Mouse (Mus musculus): ENCODE data around the gene Atp2a2. TPM values are rescaled to one million over a fixed set of nuclear protein-coding genes. Genes with fewer than 3 reads are reported as not detected.

Atp2a2 gene
- total and polyA plus RNA-seq, 2 experiments from 2014 or later = 785 to 2,277 TPM

GRCm38 (mm10) chr5:122543392-122543791 is 41.4 kb upstream of the Atp2a2 start:
- H3K4me1 ChIP-seq (ENCODE audit: control insufficient read depth, insufficient read depth) = peaks cover 23% of the 10 kb centered on the region
- 0 out of 2 replicates have a peak, but pooled peaks cover 5% of the 10 kb centered on the region for H3K36me3 ChIP-seq (replicated peaks; ENCODE audit: control insufficient read depth, insufficient read depth, low read length)
- no peak overlapping the region; the same call in 1 of the 2 replicates for H3K9ac ChIP-seq (replicated peaks; ENCODE audit: low read depth, low read length)
- peak; percentile 48 for ATAC-seq (ENCODE audit: insufficient read depth, low read depth)
- H3K27me3 ChIP-seq (ENCODE audit: control insufficient read depth, insufficient read depth, low read length) = no peaks in the 10 kb centered on the region
- no peak overlapping the region for H3K4me2 ChIP-seq (ENCODE audit: low read depth, low read length)
- H3K27ac ChIP-seq (ENCODE audit: low read depth) = peak overlapping the region; percentile 90
- no peaks in the 10 kb centered on the region for H3K9me3 ChIP-seq (replicated peaks; ENCODE audit: control insufficient read depth, low read length)
- no peak for DNase-seq (ENCODE audit: low spot score)
- WGBS = 28% methylated on average over 6 of the region's 6 CpGs
- no peak overlapping the region for H3K4me3 ChIP-seq (ENCODE audit: low read depth, low read length)
- TF ChIP-seq CTCF (IDR thresholded peaks at IDR 0.05; ENCODE audit: low read depth) (no peak), EP300 (IDR thresholded peaks at IDR 0.05; ENCODE audit: low read depth) (no peak)

DNA sequence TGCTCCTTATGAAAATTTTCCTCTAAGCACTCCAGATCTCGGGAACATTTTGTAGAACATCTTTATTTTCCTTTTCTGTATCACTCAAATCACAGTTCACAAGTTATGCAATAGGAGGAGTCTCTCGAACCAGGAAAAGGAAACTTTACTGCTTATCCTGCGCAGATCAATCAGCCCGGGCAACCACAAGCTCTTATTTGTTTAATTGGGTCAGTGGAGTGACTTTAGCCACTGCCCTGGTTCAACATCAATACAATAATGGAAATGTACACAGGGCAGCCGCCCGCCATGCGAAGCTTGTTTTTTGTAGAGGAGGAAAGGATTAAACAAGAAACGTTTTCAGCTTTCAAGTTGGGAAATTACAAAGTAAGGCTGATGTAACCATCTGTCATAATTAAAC is 39.8 kb upstream of the Atp2a2 start:
- Histone ChIP-seq H3K4me1 (ENCODE audit: control insufficient read depth, insufficient read depth) (peaks cover 19% of the 10 kb centered on the region), H3K9ac (replicated peaks; ENCODE audit: low read depth, low read length) (no peak overlapping the region), H3K36me3 (replicated peaks; ENCODE audit: control insufficient read depth, insufficient read depth, low read length) (peaks cover 8% of the 10 kb centered on the region; the same call in 1 of the 2 replicates), H3K4me3 (ENCODE audit: low read depth, low read length) (no peak overlapping the region), H3K4me2 (ENCODE audit: low read depth, low read length) (no peak overlapping the region), H3K9me3 (replicated peaks; ENCODE audit: control insufficient read depth, low read length) (no peaks in the 10 kb centered on the region), H3K27me3 (ENCODE audit: control insufficient read depth, insufficient read depth, low read length) (no peaks in the 10 kb centered on the region), H3K27ac (ENCODE audit: low read depth) (no peak overlapping the region)
- ATAC-seq (ENCODE audit: insufficient read depth, low read depth) = no peak
- 90% methylated on average over 8 of the region's 8 CpGs for WGBS
- TF ChIP-seq CTCF (IDR thresholded peaks at IDR 0.05; ENCODE audit: low read depth) (no peak), EP300 (IDR thresholded peaks at IDR 0.05; ENCODE audit: low read depth) (no peak)
- DNase-seq (ENCODE audit: low spot score) = no peak

DNA sequence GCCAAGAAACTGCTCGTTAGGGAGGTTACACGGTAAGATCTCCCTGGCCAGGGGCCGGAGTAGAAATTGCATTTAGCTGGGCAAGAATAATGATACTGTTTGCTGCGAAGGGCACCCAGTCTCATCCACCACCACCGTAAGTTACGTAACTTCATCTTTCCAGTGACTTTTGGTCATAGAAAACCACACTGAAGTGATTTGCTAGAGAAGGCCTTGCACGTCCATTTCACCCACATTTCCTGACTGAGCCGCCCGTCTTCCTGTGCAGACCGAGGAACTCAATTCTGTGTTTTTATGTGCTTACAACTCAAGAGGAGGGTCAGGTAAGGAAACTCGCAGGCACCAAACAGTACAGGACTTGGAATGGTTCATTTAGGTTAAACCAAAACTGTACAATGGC is 36.1 kb upstream of the Atp2a2 start:
- Histone ChIP-seq H3K27ac (ENCODE audit: low read depth) (no peak overlapping the region), H3K27me3 (ENCODE audit: control insufficient read depth, insufficient read depth, low read length) (no peaks in the 10 kb centered on the region), H3K4me1 (ENCODE audit: control insufficient read depth, insufficient read depth) (peaks cover 16% of the 10 kb centered on the region; the same call in 1 of the 2 replicates), H3K36me3 (replicated peaks; ENCODE audit: control insufficient read depth, insufficient read depth, low read length) (peaks cover 8% of the 10 kb centered on the region; the same call in 1 of the 2 replicates), H3K4me3 (ENCODE audit: low read depth, low read length) (no peak overlapping the region), H3K4me2 (ENCODE audit: low read depth, low read length) (no peak overlapping the region), H3K9ac (replicated peaks; ENCODE audit: low read depth, low read length) (no peak overlapping the region), H3K9me3 (replicated peaks; ENCODE audit: control insufficient read depth, low read length) (no peaks in the 10 kb centered on the region)
- 86% methylated on average over 11 of the region's 11 CpGs for WGBS
- no peak for TF ChIP-seq CTCF (IDR thresholded peaks at IDR 0.05; ENCODE audit: low read depth)
- no peak for TF ChIP-seq EP300 (IDR thresholded peaks at IDR 0.05; ENCODE audit: low read depth)
- ATAC-seq (ENCODE audit: insufficient read depth, low read depth) (no peak), DNase-seq (ENCODE audit: low spot score) (no peak)

DNA sequence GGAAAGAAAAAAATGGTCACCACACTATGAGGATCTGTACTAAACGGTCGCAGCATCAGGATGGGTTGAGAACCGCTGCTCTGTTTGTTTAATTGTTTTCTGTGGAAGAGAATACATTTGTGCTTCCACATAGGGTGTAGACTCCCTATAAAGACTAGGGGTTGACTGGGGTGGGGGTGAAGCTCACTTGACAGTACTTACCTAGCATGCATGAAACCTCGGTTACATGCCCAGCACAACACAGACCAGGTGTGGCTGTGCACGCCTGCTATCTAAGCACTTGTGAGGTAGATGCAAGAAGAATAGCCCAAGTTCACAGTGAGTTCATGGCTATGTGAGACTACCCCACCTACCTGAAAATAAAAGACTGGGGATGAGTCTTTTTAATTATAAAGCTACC is 35.6 kb upstream of the Atp2a2 start:
- no peak for ATAC-seq (ENCODE audit: insufficient read depth, low read depth)
- Histone ChIP-seq H3K4me2 (ENCODE audit: low read depth, low read length) (no peak overlapping the region), H3K4me1 (ENCODE audit: control insufficient read depth, insufficient read depth) (peaks cover 11% of the 10 kb centered on the region; the same call in 1 of the 2 replicates), H3K27ac (ENCODE audit: low read depth) (no peak overlapping the region), H3K4me3 (ENCODE audit: low read depth, low read length) (no peak overlapping the region), H3K27me3 (ENCODE audit: control insufficient read depth, insufficient read depth, low read length) (no peaks in the 10 kb centered on the region), H3K9ac (replicated peaks; ENCODE audit: low read depth, low read length) (no peak overlapping the region), H3K36me3 (replicated peaks; ENCODE audit: control insufficient read depth, insufficient read depth, low read length) (peaks cover 8% of the 10 kb centered on the region; the same call in 1 of the 2 replicates), H3K9me3 (replicated peaks; ENCODE audit: control insufficient read depth, low read length) (no peaks in the 10 kb centered on the region)
- WGBS = 95% methylated on average over 5 of the region's 5 CpGs
- TF ChIP-seq CTCF (IDR thresholded peaks at IDR 0.05; ENCODE audit: low read depth) = no peak
- TF ChIP-seq EP300 (IDR thresholded peaks at IDR 0.05; ENCODE audit: low read depth) = no peak
- no peak for DNase-seq (ENCODE audit: low spot score)

DNA sequence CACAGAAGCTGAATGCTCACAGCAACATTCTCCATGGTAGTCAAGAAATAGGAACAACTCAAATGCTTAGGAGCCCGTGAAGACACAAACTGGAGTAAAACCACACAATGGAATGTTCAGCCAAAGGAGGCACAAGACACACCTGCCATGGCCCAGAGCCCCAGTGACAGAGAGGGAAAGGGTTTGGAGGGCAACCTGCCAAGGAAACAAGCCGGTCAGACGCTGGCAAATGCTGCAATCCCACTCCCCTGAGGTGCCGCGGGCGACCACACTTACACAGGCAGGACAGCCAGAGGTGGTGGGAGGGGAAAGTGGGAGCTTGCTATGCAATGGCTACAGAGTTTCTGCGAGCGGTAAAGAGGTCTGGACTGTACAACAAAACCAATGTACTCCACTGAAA is 31.9 kb upstream of the Atp2a2 start:
- no peak for ATAC-seq (ENCODE audit: insufficient read depth, low read depth)
- Histone ChIP-seq H3K4me2 (ENCODE audit: low read depth, low read length) (no peak overlapping the region), H3K4me1 (ENCODE audit: control insufficient read depth, insufficient read depth) (peaks cover 30% of the 10 kb centered on the region), H3K9me3 (replicated peaks; ENCODE audit: control insufficient read depth, low read length) (0 out of 2 replicates have a peak, but pooled peaks cover 4% of the 10 kb centered on the region), H3K4me3 (ENCODE audit: low read depth, low read length) (no peak overlapping the region), H3K27me3 (ENCODE audit: control insufficient read depth, insufficient read depth, low read length) (no peaks in the 10 kb centered on the region), H3K27ac (ENCODE audit: low read depth) (no peak overlapping the region), H3K36me3 (replicated peaks; ENCODE audit: control insufficient read depth, insufficient read depth, low read length) (peaks cover 5% of the 10 kb centered on the region; the same call in 1 of the 2 replicates), H3K9ac (replicated peaks; ENCODE audit: low read depth, low read length) (no peak overlapping the region)
- no peak for DNase-seq (ENCODE audit: low spot score)
- TF ChIP-seq CTCF (IDR thresholded peaks at IDR 0.05; ENCODE audit: low read depth) = no peak
- TF ChIP-seq EP300 (IDR thresholded peaks at IDR 0.05; ENCODE audit: low read depth) = no peak
- 57% methylated on average over 8 of the region's 8 CpGs for WGBS

Measured in heart, postnatal 0 days (tissue).